Mouse (Mus musculus): ENCODE data around the gene Slc16a2.

DNA sequence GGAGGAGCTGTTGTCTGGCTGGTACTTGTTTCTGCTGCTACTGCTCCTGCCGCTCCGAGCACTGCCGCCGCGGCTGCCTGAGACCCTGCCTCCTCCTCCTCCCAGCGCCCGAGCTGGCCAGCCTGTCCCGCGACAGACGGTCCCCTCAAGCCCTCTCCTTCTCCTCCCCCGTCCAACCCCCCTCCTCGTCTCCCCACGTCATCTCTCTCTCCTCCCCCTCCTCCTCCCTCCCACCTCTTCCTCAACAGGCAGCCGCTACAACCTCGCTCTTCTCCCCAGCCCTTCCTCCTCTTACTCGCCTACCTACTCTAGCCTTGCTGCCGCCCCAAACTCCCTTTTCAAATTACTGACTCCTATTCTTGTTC is at the start of gene Slc16a2:
- TF ChIP-seq CTCF (IDR thresholded peaks at IDR 0.05; ENCODE audit: low read depth, low read length), result no peak
- no peak for TF ChIP-seq POLR2A (IDR thresholded peaks at IDR 0.05; ENCODE audit: insufficient read depth, low read length)
